Mouse (Mus musculus) heart, embryonic 10.5 days (tissue): ENCODE measurements around the gene Fgd6. TPM values are rescaled to one million over a fixed set of nuclear protein-coding genes. Genes with fewer than 3 reads are reported as not detected.

ENCODE experiments used
- DNase-seq: peaks from one replicate; pipeline ENCODE4 v3.0.0-alpha.2; 2017; ENCODE audit warnings: low spot score
- H3K27ac ChIP-seq: fragments of 300-500 bp; sonication (generic); 2 replicates; pipeline ENCODE4 v1.5.1; 2016; ENCODE audit warnings: mild to moderate bottlenecking
- H3K27me3 ChIP-seq: fragments of 300-500 bp; sonication (generic); 2 replicates; pipeline ENCODE4 v1.6.1; 2016; ENCODE audit warnings: mild to moderate bottlenecking; ENCODE audit not compliant: poor library complexity, insufficient read depth, severe bottlenecking
- H3K36me3 ChIP-seq: fragments of 300-500 bp; sonication (generic); 2 replicates; pipeline ENCODE4 v1.6.1; 2016; ENCODE audit warnings: mild to moderate bottlenecking, moderate library complexity
- H3K4me1 ChIP-seq: fragments of 300-500 bp; sonication (generic); 2 replicates; pipeline ENCODE4 v1.6.1; 2016; ENCODE audit warnings: mild to moderate bottlenecking
- H3K4me3 ChIP-seq: fragments of 300-500 bp; sonication (generic); 2 replicates; pipeline ENCODE4 v1.5.1; 2016; ENCODE audit warnings: mild to moderate bottlenecking, moderate library complexity
- H3K9me3 ChIP-seq: fragments of 300-500 bp; sonication (generic); 2 replicates; pipeline ENCODE4 v1.6.1; 2016; ENCODE audit warnings: mild to moderate bottlenecking, moderate library complexity
- WGBS: fragments of 180-500 bp; shearing (Covaris S2); methylation state at CpG from one replicate; pipeline ENCODE4 v1.1.7; 2016; 5-methylcytosine and 5-hydroxymethylcytosine counted together
- polyA plus RNA-seq: library from polyadenylated mRNA; unstranded; fragments of >200 nt; fragmentation: Nextera tagmentation; extraction: Ambion mirVana; gene quantifications from 2 replicates; pipeline ENCODE4 v1.2.1, GENCODE M21; 2016

Gene Fgd6
- polyA plus RNA-seq, result 2.9 and 4.5 TPM in 2 replicates

DNA sequence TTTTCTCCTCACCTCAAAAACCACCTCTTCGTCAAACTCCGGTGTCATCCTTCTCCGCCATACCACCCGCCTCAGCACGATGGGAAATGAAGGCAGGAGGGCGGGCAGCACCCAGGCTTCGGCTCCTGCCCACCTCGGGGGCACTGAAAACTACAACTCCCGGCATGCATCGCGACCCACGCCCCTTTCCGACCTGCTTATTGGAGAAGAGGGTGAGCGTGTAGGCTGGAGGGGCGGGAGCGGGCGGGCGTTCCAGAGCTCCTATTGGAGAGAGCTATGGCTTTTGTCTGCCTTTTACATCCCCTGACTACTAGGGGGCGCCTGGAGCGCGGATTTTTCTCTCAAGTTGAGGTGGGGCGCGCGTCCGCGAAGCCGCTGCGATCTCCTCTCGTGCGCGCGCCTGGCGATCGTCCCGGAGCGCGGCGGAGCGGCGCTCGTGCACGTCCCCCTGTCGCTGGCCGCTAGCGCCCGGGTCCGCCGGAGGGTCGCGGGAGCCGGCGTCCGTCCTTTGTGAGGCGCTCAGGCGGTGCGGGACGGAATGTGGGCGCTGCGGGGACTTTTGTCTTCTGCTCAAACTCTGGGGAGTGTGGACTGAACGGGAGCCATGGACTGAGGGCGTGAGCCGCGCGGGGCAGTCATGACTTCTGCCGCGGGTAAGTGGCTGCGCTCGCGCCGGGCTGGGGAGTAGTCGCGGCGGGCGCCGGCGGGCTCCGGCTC, at the start of gene Fgd6, which contains the start of gene Vezt:
Gene Fgd6 (plus strand): TSS at position 344 of the 717 bp plus-strand sequence.
Gene Vezt (minus strand): TSS at position 160 of the 717 bp plus-strand sequence.
- peak within 1 kb of the TSS; percentile 94 for H3K27ac ChIP-seq
- WGBS, result 1% methylated on average over 70 of the region's 77 CpGs

DNA sequence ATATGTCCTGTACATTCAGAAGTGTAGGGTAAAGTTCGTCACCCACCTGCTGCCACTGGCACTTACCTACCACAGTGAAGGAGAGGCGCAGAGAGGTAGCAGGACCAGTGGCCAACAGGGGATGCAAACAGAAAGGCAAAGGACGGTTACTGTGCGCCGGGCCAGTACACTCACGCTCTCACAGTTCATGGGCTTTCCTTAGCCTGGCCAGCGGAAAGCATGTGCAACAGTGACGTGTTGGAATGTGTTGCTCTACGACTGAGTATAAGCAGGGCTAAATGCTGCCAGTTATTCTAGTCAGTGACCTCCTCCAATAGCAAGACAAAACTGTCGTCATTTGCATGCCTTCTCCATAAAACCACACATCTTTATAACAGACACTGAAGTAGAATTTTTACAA, 41.7 kb upstream of the Fgd6 start:
- Histone ChIP-seq H3K27me3 (no peaks in the 10 kb centered on the region), H3K9me3 (no peaks in the 10 kb centered on the region), H3K36me3 (peaks cover 76% of the 10 kb centered on the region), H3K27ac (no peak overlapping the region), H3K4me3 (no peak overlapping the region), H3K4me1 (no peaks in the 10 kb centered on the region)
- 87% methylated on average over 10 of the region's 10 CpGs for WGBS
- no peak for DNase-seq

More for the DNA sequence above, at the start of gene Fgd6, which contains the start of gene Vezt:
- Histone ChIP-seq H3K4me1 (peaks cover 18% of the 10 kb centered on the region), H3K27me3 (no peaks in the 10 kb centered on the region), H3K4me3 (peak within 1 kb of the TSS; percentile 92), H3K36me3 (peaks cover 4% of the 10 kb centered on the region; the same call in 1 of the 2 replicates), H3K9me3 (no peaks in the 10 kb centered on the region)
- peak; percentile 100 for DNase-seq

DNA sequence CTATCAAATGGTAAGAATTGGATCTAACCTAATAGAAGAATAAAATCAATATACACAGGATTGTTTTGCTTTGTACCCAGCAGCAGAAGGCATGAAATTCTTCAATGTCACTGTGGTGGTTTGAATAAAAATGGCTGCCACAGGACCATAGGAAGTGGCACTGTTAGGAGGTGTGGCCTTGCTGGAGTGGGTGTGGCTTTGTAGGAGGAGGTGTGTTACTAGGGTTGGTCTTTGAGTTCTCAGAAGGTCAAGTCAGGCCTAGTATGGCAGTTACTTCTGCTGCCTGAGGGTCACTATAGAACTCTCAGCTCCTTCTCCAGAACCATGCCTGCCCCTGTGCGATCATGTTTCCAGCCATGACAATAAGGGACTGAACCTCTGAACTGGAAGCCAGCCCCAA, 40.7 kb upstream of the Fgd6 start:
- no peaks in the 10 kb centered on the region for H3K27me3 ChIP-seq
- H3K4me3 ChIP-seq, result no peak overlapping the region
- no peaks in the 10 kb centered on the region for H3K4me1 ChIP-seq
- H3K36me3 ChIP-seq, result peaks cover 76% of the 10 kb centered on the region
- DNase-seq, result no peak
- no peak overlapping the region for H3K27ac ChIP-seq
- 100% methylated on average over 1 of the region's 1 CpGs for WGBS
- H3K9me3 ChIP-seq, result no peaks in the 10 kb centered on the region

DNA sequence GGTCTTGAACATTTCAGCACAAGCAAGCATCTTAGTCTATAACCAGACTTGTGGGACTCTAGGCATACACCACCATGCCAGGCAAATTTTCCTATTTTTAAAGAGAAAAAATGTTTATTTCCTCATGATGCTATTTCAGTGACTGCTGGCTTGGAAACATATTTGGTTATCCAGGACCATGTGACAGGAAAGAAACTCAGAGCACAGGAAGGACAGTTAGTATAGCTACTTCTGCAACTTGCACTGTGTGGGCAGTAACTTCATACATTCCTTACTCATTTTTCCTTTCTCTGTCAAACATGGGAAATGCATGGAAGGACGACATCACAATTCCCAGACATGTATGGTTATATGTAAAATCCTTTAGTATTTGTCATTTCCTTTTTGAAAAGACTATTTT, 36.4 kb upstream of the Fgd6 start:
- no peak overlapping the region for H3K27ac ChIP-seq
- DNase-seq, result no peak
- no peaks in the 10 kb centered on the region for H3K27me3 ChIP-seq
- 90% methylated on average over 1 of the region's 1 CpGs for WGBS
- no peaks in the 10 kb centered on the region for H3K4me1 ChIP-seq
- H3K36me3 ChIP-seq, result peaks cover 89% of the 10 kb centered on the region
- H3K4me3 ChIP-seq, result no peak overlapping the region
- no peaks in the 10 kb centered on the region for H3K9me3 ChIP-seq

DNA sequence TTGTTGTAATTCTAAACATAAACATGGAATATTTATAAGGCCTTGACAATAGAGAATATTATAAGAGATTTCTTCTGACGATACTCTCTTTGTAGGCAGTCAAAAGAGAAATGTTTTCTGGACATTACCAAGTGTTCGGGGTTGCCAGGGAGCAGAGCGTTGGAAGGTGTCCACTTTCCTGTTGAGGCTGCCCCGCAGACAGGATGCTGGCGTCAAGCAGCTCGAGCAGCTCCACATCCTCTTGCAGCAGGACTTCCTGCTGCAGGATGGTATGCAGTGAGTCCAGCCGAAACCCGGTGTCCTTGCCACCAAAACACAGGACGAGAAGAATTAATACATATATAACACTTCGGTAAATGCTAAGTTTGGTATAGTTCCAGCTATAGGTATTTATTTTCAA, 35.6 kb upstream of the Fgd6 start:
- H3K27me3 ChIP-seq, result no peaks in the 10 kb centered on the region
- H3K4me3 ChIP-seq, result no peak overlapping the region
- H3K27ac ChIP-seq, result no peak overlapping the region
- no peaks in the 10 kb centered on the region for H3K9me3 ChIP-seq
- H3K4me1 ChIP-seq, result no peaks in the 10 kb centered on the region
- peaks cover 85% of the 10 kb centered on the region for H3K36me3 ChIP-seq
- WGBS, result 79% methylated on average over 10 of the region's 10 CpGs
- no peak for DNase-seq

DNA sequence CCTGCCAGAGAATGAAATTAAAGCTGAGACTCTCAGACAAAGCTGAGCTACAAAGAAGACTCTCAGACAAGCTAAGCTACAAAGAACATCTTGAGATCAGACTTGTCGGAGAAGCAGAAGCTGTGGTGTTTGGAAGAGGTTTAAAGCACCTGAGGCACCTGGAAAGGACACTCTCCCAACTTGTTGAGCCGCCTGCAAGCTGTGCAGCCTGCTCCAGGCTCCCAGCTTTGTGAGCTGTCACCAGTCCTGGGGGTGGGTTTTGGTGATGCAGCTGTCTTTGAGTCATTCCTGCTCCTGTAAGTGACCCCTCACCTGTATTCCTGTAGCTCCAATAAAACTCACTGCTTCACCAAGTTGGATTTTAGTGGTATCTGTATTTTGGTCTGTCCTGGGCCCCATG, 27.4 kb upstream of the Fgd6 start:
- Histone ChIP-seq H3K9me3 (no peaks in the 10 kb centered on the region), H3K4me1 (peaks cover 4% of the 10 kb centered on the region; the same call in 1 of the 2 replicates), H3K27ac (no peak overlapping the region), H3K27me3 (no peaks in the 10 kb centered on the region), H3K4me3 (no peak overlapping the region), H3K36me3 (peaks cover 30% of the 10 kb centered on the region)
- 89% methylated on average over 2 of the region's 2 CpGs for WGBS
- DNase-seq, result no peak

DNA sequence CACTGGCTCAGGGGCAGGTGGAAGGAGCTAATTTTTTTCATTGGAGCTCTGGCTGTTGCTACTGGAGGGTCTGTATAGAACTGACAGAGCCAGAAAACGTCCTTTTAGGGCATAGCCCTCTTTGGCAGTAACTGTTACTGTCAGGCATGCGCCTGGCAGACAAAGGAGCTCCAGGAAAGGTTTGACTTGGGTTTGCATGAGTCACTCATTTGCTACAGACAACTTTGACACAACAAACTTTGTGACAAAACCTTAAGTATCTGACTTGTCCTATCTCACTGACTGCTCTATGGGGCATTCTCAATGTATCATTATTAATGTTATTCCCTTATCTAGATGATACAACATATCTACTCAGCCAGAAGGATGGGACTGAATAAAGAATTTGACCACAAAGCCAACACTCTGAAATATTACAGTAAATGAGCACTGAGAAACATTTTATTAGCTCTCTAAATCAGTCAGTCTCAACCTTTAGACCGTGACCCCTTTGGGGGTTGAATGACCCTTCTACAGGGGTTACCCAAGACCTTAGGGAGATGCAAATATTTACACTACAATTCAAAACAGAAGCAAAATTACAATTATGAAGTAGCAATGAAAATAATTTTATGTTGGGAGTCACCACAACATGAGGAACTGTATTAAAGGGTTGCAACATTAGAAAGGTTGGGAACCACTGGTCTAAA, 25.7 kb upstream of the Fgd6 start:
- Histone ChIP-seq H3K4me1 (peaks cover 4% of the 10 kb centered on the region; the same call in 1 of the 2 replicates), H3K4me3 (no peak overlapping the region), H3K9me3 (no peaks in the 10 kb centered on the region), H3K27me3 (no peaks in the 10 kb centered on the region), H3K36me3 (peaks cover 20% of the 10 kb centered on the region), H3K27ac (no peak overlapping the region)
- 82% methylated on average over 3 of the region's 3 CpGs for WGBS
- no peak for DNase-seq

DNA sequence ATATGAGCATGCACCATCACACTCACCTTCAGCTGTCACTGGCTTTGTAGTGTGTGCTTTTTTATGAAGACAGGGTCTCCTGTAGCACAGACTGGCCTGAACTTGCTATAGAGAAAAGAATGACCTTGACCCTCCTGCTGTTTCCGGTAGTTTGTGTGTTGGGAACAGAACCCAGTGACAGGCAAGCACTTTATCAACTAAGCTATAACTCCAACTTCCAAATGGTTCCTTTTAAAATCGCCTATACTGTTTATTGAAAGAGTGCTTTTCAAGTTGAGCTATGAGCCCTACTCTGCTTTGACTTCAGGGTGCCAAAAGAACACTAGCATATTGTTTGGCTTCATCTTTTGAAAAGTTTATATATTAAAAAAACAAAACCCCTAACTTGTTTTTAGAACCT, 24.8 kb upstream of the Fgd6 start:
- Histone ChIP-seq H3K27ac (no peak overlapping the region), H3K9me3 (no peaks in the 10 kb centered on the region), H3K4me1 (peaks cover 4% of the 10 kb centered on the region; the same call in 1 of the 2 replicates), H3K4me3 (no peak overlapping the region), H3K36me3 (peaks cover 12% of the 10 kb centered on the region), H3K27me3 (no peaks in the 10 kb centered on the region)
- 44% methylated on average over 2 of the region's 2 CpGs for WGBS
- no peak for DNase-seq

DNA sequence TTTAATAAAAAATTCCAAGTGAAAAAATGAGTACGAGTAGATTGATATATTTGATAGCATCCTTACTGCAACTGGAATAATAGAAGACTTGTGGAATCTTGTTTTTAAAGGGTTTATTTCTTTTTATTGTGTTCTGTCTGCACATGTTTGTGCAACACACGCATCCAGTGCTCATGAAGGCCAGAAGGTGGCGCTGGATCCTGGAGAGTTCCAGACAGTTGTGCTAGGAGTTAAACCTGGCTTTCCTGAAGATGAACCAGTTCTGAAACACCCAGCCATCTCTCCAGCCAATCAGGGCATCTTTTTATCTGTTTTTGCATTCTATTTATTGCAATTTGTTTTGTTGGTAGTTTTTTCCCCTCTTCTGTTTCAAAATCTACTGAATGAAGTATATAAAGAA, 22.6 kb upstream of the Fgd6 start:
- peaks cover 4% of the 10 kb centered on the region; the same call in 1 of the 2 replicates for H3K4me1 ChIP-seq
- no peaks in the 10 kb centered on the region for H3K27me3 ChIP-seq
- H3K9me3 ChIP-seq, result no peaks in the 10 kb centered on the region
- no peak overlapping the region for H3K27ac ChIP-seq
- peaks cover 4% of the 10 kb centered on the region; the same call in 1 of the 2 replicates for H3K36me3 ChIP-seq
- H3K4me3 ChIP-seq, result no peak overlapping the region
- peak; percentile 82 for DNase-seq
- 50% methylated on average over 3 of the region's 3 CpGs for WGBS

DNA sequence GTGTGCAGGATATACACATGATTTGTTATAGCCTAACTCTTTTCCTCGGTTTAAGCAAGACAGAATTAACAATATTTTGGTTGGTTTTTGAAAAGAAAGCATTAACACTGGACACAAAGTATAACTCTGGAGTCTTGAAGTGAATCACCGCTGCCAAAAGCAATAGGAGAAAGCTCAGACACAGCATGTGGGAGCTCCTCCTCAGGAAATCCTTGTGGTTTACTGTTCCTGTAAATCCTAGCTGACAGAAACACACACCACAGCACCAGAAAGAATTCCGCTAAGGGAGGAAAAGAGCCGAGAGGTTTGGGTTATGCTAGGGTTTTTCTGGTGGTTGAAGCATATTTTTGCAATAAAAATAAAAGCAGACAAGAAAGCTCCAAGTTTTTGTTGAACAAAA, 21.6 kb upstream of the Fgd6 start:
- no peak overlapping the region for H3K27ac ChIP-seq

DNA sequence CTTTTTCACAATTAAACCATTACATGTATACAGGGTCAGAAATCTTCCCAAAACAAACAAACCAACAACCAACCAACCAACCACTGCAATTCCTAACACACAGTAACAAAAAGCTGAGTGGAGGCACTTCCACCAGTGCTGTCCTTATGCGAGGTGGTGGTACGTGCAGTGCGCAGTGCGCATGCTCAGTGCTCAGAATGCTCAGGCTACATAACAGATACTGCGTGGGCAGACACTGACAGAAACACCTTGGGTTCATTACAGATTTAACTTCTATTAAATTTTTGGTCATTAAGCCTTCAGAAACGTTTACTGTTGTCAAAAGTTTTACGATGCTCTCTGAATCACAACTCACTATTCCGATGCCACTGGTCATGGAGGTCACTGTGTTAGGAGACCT, 18.3 kb upstream of the Fgd6 start:
- Histone ChIP-seq H3K9me3 (no peaks in the 10 kb centered on the region), H3K4me1 (no peaks in the 10 kb centered on the region), H3K27me3 (no peaks in the 10 kb centered on the region), H3K4me3 (no peak overlapping the region), H3K27ac (no peak overlapping the region), H3K36me3 (peaks cover under 1% of the 10 kb centered on the region; the same call in 1 of the 2 replicates)
- WGBS, result 92% methylated on average over 8 of the region's 8 CpGs
- DNase-seq, result no peak

More for the DNA sequence above, 21.6 kb upstream of the Fgd6 start:
- 76% methylated on average over 4 of the region's 4 CpGs for WGBS
- no peak for DNase-seq
- no peaks in the 10 kb centered on the region for H3K9me3 ChIP-seq
- H3K4me1 ChIP-seq, result peaks cover 4% of the 10 kb centered on the region; the same call in 1 of the 2 replicates
- peaks cover 4% of the 10 kb centered on the region; the same call in 1 of the 2 replicates for H3K36me3 ChIP-seq
- H3K27me3 ChIP-seq, result no peaks in the 10 kb centered on the region
- H3K4me3 ChIP-seq, result no peak overlapping the region

DNA sequence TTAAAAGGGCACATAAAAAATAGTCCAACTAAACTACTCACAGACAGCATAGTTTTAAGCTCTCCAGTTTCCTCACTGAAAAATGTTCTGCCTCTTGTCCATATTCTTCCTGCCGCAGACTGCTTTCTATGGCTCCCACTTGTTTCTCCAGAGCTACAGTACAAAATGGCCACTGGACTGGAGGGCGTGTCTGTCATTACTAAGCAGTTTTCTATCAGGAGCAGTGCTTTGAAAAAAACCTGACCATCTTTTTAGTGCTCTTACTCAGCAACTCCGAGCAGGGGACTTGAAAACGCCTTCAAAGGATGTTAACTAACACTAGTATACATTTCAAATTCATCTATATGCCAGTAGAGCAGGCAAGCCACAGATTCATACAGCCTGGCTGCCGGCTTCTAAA, 15.2 kb upstream of the Fgd6 start:
- 79% methylated on average over 5 of the region's 5 CpGs for WGBS
- H3K27me3 ChIP-seq, result no peaks in the 10 kb centered on the region
- no peaks in the 10 kb centered on the region for H3K9me3 ChIP-seq
- H3K36me3 ChIP-seq, result peaks cover 5% of the 10 kb centered on the region; the same call in 1 of the 2 replicates
- no peak overlapping the region for H3K4me3 ChIP-seq
- no peak for DNase-seq
- H3K4me1 ChIP-seq, result no peaks in the 10 kb centered on the region
- H3K27ac ChIP-seq, result no peak overlapping the region

DNA sequence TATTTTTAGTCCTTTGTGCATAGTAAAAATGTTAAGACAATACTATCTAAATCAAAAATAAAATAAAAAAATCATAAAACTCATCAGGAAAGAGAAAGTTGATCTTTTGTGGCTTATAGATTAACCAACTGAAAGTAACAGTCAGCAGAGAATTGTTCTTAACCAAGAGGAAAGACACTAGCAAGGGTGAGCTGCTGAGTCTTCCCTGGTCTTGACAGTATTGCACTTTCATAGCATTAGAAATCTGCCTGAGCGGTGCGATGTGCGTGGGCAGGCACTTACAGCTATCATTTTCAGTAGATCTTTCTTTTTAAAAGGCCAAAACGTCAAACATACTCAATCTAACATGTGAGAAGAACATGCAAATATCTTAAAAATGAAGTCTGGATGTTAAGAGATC, 14.7 kb upstream of the Fgd6 start:
- Histone ChIP-seq H3K4me3 (no peak overlapping the region), H3K9me3 (no peaks in the 10 kb centered on the region), H3K27me3 (no peaks in the 10 kb centered on the region), H3K36me3 (peaks cover 5% of the 10 kb centered on the region; the same call in 1 of the 2 replicates), H3K27ac (no peak overlapping the region), H3K4me1 (no peaks in the 10 kb centered on the region)
- DNase-seq, result no peak
- WGBS, result 93% methylated on average over 4 of the region's 4 CpGs
